Mouse (Mus musculus): ENCODE measurements around the gene C2cd4a.

GRCm38 (mm10) chr9:67845648-67846047, 13.5 kb upstream of the C2cd4a start:
- TF ChIP-seq CTCF (IDR thresholded peaks at IDR 0.05; ENCODE audit: low read depth, low read length) (no peak), POLR2A (IDR thresholded peaks at IDR 0.05; ENCODE audit: borderline replicate concordance, low read depth, low read length) (no peak)
